Mouse (Mus musculus) limb, embryonic 11.5 days (tissue): ENCODE results near the gene Defb19. TPM values are rescaled to one million over a fixed set of nuclear protein-coding genes. Genes with fewer than 3 reads are reported as not detected.

Experiments
- ATAC-seq: fragments of 200-750 bp; cut with Nextera tagmentation; 2 replicates; pipeline ENCODE4 v1.8.0; 2017; ENCODE audit warnings: low read depth; ENCODE audit not compliant: insufficient number of reproducible peaks, low FRiP score, low TSS enrichment
- DNase-seq: peaks from one replicate; pipeline ENCODE4 v3.0.0-alpha.2; 2015; ENCODE audit warnings: low spot score
- H3K27ac ChIP-seq: fragments of 300-500 bp; sonication (generic); replicated peaks from 2 replicates; pipeline ENCODE4 v1.5.1; 2014; ENCODE audit warnings: low read depth, mild to moderate bottlenecking, low read length
- H3K27me3 ChIP-seq: fragments of 300-500 bp; sonication (generic); 2 replicates; pipeline ENCODE4 v1.6.1; 2014; ENCODE audit warnings: mild to moderate bottlenecking, low read length, mixed read lengths; ENCODE audit not compliant: control insufficient read depth, insufficient read depth
- H3K36me3 ChIP-seq: fragments of 300-500 bp; sonication (generic); 2 replicates; pipeline ENCODE4 v1.6.1; 2014; ENCODE audit warnings: mild to moderate bottlenecking, low read length, moderate library complexity, mixed read lengths; ENCODE audit not compliant: control insufficient read depth, insufficient read depth
- H3K4me1 ChIP-seq: fragments of 300-500 bp; sonication (generic); 2 replicates; pipeline ENCODE4 v1.6.1; 2014; ENCODE audit warnings: low read length, mixed read lengths; ENCODE audit not compliant: control insufficient read depth, insufficient read depth
- H3K4me2 ChIP-seq: fragments of 300-500 bp; sonication (generic); 2 replicates; pipeline ENCODE4 v1.6.1; 2014; ENCODE audit warnings: low read depth, mild to moderate bottlenecking, moderate library complexity; ENCODE audit not compliant: severe bottlenecking
- H3K4me3 ChIP-seq: fragments of 300-500 bp; sonication (generic); 2 replicates; pipeline ENCODE4 v1.5.1; 2014; ENCODE audit warnings: low read depth, low read length
- H3K9ac ChIP-seq: fragments of 300-500 bp; sonication (generic); 2 replicates; pipeline ENCODE4 v1.6.1; 2014; ENCODE audit warnings: mild to moderate bottlenecking, low read length
- H3K9me3 ChIP-seq: fragments of 300-500 bp; sonication (generic); 2 replicates; pipeline ENCODE4 v1.6.1; 2016; ENCODE audit warnings: low read length; ENCODE audit not compliant: control insufficient read depth
- WGBS: fragments of 180-500 bp; shearing (Covaris S2); extraction: QIAGEN DNeasy Blood & Tissue Kit; methylation state at CpG from one replicate; pipeline ENCODE4 v1.1.7; 2014; 5-methylcytosine and 5-hydroxymethylcytosine counted together
- polyA plus RNA-seq: library from polyadenylated mRNA; unstranded; fragments of >200 nt; fragmentation: Nextera tagmentation; extraction: Ambion mirVana; gene quantifications from 2 replicates; pipeline ENCODE4 v1.2.1, GENCODE M21; 2014

The Defb19 gene
- polyA plus RNA-seq, 1 experiment from 2014 or later, result not detected

DNA sequence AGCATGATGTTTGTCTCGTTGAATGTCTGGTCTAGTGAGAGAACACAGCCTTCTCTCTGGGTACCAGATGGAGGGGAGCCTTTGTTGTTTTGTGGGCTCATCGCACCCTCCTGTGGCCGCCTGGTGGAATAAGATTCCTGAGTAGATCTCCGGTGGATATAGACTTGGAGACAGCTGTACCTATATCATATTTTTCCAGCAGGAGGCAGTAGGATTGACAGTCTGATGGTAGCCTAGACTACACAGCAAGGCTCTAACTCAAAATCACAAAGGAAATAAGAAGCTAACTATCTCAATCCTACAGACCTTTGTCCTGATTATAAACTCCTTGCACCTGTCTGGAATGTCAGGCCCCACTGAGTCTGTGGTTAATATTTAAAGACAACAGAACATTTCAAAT, 35.4 kb downstream of the Defb19 start:
- WGBS, result 20% methylated on average over 4 of the region's 4 CpGs
- Histone ChIP-seq H3K36me3 (no peaks in the 10 kb centered on the region), H3K9me3 (no peaks in the 10 kb centered on the region)

DNA sequence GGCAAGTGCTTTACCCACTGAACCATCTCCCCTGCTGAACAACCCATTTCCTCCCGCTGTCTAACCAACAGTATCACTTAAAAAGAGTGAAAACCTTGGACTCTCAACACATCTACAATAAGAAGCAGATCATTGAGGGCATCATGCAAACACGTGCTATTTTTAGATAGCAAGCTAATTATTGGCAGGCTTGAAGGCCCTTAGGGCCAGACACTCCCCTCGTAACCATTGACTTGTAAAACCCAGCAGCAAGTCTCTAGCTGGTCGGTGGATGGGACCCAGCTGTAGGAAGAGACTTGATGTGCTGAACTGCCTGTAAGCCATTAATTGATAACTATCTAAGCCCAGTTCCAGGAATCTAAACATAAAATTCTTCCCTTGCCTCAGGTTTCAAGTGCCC, 36.6 kb downstream of the Defb19 start:
- WGBS, result 66% methylated on average over 4 of the region's 4 CpGs
- no peaks in the 10 kb centered on the region for H3K36me3 ChIP-seq
- no peak overlapping the region for H3K4me3 ChIP-seq
- ATAC-seq (no peak), DNase-seq (no peak)
- no peaks in the 10 kb centered on the region for H3K27me3 ChIP-seq
- H3K9ac ChIP-seq, result no peak overlapping the region
- H3K27ac ChIP-seq, result no peak overlapping the region
- no peaks in the 10 kb centered on the region for H3K4me1 ChIP-seq
- no peaks in the 10 kb centered on the region for H3K9me3 ChIP-seq
- no peak overlapping the region for H3K4me2 ChIP-seq

More for the DNA sequence above, 35.4 kb downstream of the Defb19 start:
- ATAC-seq (no peak), DNase-seq (peak; percentile 48)
- Histone ChIP-seq H3K4me2 (no peak overlapping the region), H3K4me1 (no peaks in the 10 kb centered on the region), H3K27ac (no peak overlapping the region), H3K9ac (no peak overlapping the region), H3K27me3 (no peaks in the 10 kb centered on the region), H3K4me3 (no peak overlapping the region)

DNA sequence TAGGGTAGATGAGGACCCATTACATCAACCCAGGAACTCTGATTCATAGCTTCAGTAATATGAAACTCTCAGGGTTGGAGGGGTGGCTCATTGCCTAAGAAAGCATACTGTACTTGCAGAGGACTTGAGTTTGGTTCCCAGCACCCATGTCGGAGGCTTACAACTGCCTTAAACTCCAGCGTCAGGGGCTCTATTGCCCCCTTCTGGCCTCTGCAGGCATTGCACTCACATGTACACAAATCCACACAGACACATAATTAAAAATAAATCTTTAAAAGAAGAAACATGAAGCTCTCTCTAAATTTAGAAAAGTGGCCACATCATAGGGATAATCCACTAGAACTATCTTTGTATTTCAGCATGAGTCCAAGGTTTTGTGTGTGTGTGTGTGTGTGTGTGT, 37.2 kb downstream of the Defb19 start:
- H3K27ac ChIP-seq, result no peak overlapping the region
- H3K4me2 ChIP-seq, result no peak overlapping the region
- H3K9me3 ChIP-seq, result no peaks in the 10 kb centered on the region
- ATAC-seq, result no peak
- H3K9ac ChIP-seq, result no peak overlapping the region
- no peak for DNase-seq
- H3K4me3 ChIP-seq, result no peak overlapping the region
- WGBS, result 75% methylated on average over 2 of the region's 2 CpGs
- H3K4me1 ChIP-seq, result no peaks in the 10 kb centered on the region
- H3K27me3 ChIP-seq, result no peaks in the 10 kb centered on the region
- H3K36me3 ChIP-seq, result no peaks in the 10 kb centered on the region

DNA sequence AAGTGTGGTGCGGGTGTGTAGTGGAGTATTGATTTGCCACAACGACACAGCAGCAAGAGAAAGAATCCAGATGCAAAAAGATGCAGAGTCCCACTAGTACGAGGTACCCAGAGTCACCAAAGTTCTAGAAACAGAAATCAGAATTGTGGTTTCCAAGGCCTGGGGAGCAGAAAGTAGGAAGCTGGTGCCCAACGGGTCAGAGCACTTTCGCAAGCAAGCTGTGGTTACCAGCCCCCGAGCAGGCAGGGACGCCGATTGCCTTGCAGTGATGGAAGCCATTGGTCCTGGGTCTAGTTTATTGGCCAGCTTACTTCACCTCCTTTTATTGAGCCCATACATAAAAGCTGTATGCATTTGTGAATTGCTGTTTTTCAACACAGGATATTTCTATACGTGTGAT, 38.1 kb downstream of the Defb19 start:
- H3K4me3 ChIP-seq, result no peak overlapping the region
- H3K4me1 ChIP-seq, result no peaks in the 10 kb centered on the region
- no peaks in the 10 kb centered on the region for H3K36me3 ChIP-seq
- no peak for ATAC-seq
- H3K27ac ChIP-seq, result no peak overlapping the region
- no peaks in the 10 kb centered on the region for H3K9me3 ChIP-seq
- whole genome bisulfite sequencing, result 86% methylated on average over 9 of the region's 9 CpGs
- no peaks in the 10 kb centered on the region for H3K27me3 ChIP-seq
- no peak overlapping the region for H3K4me2 ChIP-seq
- H3K9ac ChIP-seq, result no peak overlapping the region
- DNase-seq, result no peak

DNA sequence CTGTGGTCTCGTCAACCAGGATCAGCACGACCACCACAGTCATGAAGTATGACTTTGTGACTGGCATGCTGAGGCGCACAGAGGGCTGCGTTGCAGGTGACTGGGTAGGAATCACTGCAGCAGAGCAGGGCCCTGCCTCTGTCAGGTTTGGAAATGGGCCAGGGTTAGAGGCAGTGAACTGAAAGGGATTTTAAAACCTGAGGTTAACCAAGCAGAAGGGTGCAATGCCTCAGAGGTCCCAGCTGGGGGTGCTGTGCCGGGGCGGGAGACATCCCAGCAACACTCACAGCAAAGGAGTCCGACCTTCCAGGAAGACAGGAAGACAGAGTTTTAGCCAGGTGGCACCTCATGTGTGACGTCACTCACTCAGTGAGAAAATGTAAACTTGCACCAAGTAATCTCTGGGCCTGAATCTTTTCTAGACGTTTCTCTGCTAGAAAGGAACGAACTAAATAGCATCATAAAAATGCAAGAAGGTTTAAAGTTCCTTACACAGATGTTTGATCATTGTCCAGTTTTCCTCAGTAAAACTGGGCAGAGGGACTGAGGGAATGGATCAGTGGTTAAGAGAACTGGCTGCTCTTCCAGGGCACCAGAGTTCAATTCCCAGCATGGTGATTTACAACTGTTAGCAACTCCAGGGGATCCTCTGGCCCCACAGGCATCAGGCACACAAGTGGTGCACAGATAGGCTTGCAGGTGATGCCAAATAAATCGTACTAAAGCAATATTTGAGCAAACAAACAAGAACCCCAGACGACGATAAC, 40.0 kb downstream of the Defb19 start, which contains the start of gene Defb29:
TSS of gene Defb29 (minus strand) at position 155 of the 767 bp plus-strand sequence.
- H3K27ac ChIP-seq, result no peak within 1 kb of the TSS
- WGBS, result 59% methylated on average over 13 of the region's 13 CpGs
- H3K9me3 ChIP-seq, result no peaks in the 10 kb centered on the region
- no peaks in the 10 kb centered on the region for H3K4me1 ChIP-seq
- H3K4me2 ChIP-seq, result no peak within 1 kb of the TSS
- no peak for DNase-seq
- H3K4me3 ChIP-seq, result no peak within 1 kb of the TSS
- H3K9ac ChIP-seq, result no peak within 1 kb of the TSS
- H3K27me3 ChIP-seq, result no peaks in the 10 kb centered on the region
- ATAC-seq, result no peak
- no peaks in the 10 kb centered on the region for H3K36me3 ChIP-seq

Other genes with a start within 250 kb of the Defb19 start
- gene Rbck1, start 247.7 kb downstream of the Defb19 start, polyA plus RNA-seq, result 66.6 and 67.4 TPM in 2 replicates
- gene Trib3, start 236.3 kb downstream of the Defb19 start, polyA plus RNA-seq, result 1.4 and 1.8 TPM in 2 replicates
- gene Nrsn2, start 203.7 kb downstream of the Defb19 start, polyA plus RNA-seq, result 1.8 and 2.2 TPM in 2 replicates
- gene Sox12, start 182.2 kb downstream of the Defb19 start, polyA plus RNA-seq, result 21.1 and 21.8 TPM in 2 replicates
- 69.4 and 75.8 TPM in 2 replicates for gene Zcchc3, start 165.3 kb downstream of the Defb19 start, polyA plus RNA-seq
- 0.15 and 0.54 TPM in 2 replicates for gene 6820408C15Rik, start 164.7 kb downstream of the Defb19 start, polyA plus RNA-seq
- gene Defb23, start 115.7 kb downstream of the Defb19 start, polyA plus RNA-seq, result not detected in 2 replicates
- not detected in 2 replicates for gene Defb20, start 103.2 kb downstream of the Defb19 start, polyA plus RNA-seq
- not detected in 2 replicates for gene Defb22, start 90.2 kb downstream of the Defb19 start, polyA plus RNA-seq
- not detected in 2 replicates for gene Defb26, start 68.6 kb downstream of the Defb19 start, polyA plus RNA-seq
- not detected in 2 replicates for gene Defb28, start 62.1 kb downstream of the Defb19 start, polyA plus RNA-seq
- gene Defb29, start 40.2 kb downstream of the Defb19 start, polyA plus RNA-seq, result not detected in 2 replicates
- not detected in 2 replicates for gene Gm17416, start 11.0 kb downstream of the Defb19 start, polyA plus RNA-seq
- not detected in 2 replicates for gene Defb21, start 7.6 kb downstream of the Defb19 start, polyA plus RNA-seq
- not detected in 2 replicates for gene Defb45, start 19.1 kb upstream of the Defb19 start, polyA plus RNA-seq
- gene Defb36, start 24.0 kb upstream of the Defb19 start, polyA plus RNA-seq, result not detected in 2 replicates
- gene Defb25, start 42.7 kb upstream of the Defb19 start, polyA plus RNA-seq, result 0.89 TPM in 1 of 2 replicates, not detected in the other
- gene Rem1, start 46.6 kb upstream of the Defb19 start, polyA plus RNA-seq, result 0.69 and 0.88 TPM in 2 replicates
- gene H13, start 89.1 kb upstream of the Defb19 start, polyA plus RNA-seq, result 123 and 126 TPM in 2 replicates
- 37.1 and 38.5 TPM in 2 replicates for gene Mcts2, start 106.7 kb upstream of the Defb19 start, polyA plus RNA-seq
- gene Id1, start 155.9 kb upstream of the Defb19 start, polyA plus RNA-seq, result 221 and 248 TPM in 2 replicates
- 18.5 and 22.3 TPM in 2 replicates for gene Cox4i2, start 173.9 kb upstream of the Defb19 start, polyA plus RNA-seq